Mouse (Mus musculus): Measurements from ENCODE around the gene Eme1.

- no peak for TF ChIP-seq MAZ (IDR thresholded peaks at IDR 0.05; ENCODE audit: low read depth, low read length)
- TF ChIP-seq POLR2AphosphoS2 (IDR thresholded peaks at IDR 0.05; ENCODE audit: low read depth, low read length), result no peak
- TF ChIP-seq CTCF (conservative IDR thresholded peaks at IDR 0.05 in 1 of 2, IDR thresholded peaks at IDR 0.05 in 1 of 2; ENCODE audit: low read depth in 2 of 2, low read length in 2 of 2), result no peak
- TF ChIP-seq SIN3A (IDR thresholded peaks at IDR 0.05; ENCODE audit: low read length), result no peak
- no peak for TF ChIP-seq ZNF384 (IDR thresholded peaks at IDR 0.05; ENCODE audit: low read depth, low read length)
- no peak for TF ChIP-seq POLR2A (IDR thresholded peaks at IDR 0.05; ENCODE audit: low read depth, low read length)
- TF ChIP-seq ZC3H11A (IDR thresholded peaks at IDR 0.05; ENCODE audit: low read depth, low read length), result no peak
- no peak for TF ChIP-seq EP300 (IDR thresholded peaks at IDR 0.05; ENCODE audit: low read length)
- TF ChIP-seq MAFK (IDR thresholded peaks at IDR 0.05; ENCODE audit: insufficient replicate concordance, low read length), result no peak
- TF ChIP-seq HCFC1 (IDR thresholded peaks at IDR 0.05; ENCODE audit: low read depth, low read length), result no peak
These were observed 36.1 kb downstream of the Eme1 start for GRCm38 (mm10) chr11:94617646-94618045.

All from CH12.LX (cell line).